Mouse (Mus musculus) thymus, adult 2 months (tissue): ENCODE measurements around the gene Cav3.

ENCODE experiments used
- CTCF ChIP-seq: fragments of 200-500 bp; IDR thresholded peaks from 2 replicates; pipeline ENCODE4 v1.5.1; 2012; ENCODE audit warnings: mild to moderate bottlenecking, control low read depth, low read length, moderate library complexity, borderline replicate concordance; ENCODE audit not compliant: control insufficient read depth, poor library complexity, insufficient read depth; ENCODE audit errors: extremely low read depth
- POLR2A ChIP-seq: fragments of 200-500 bp; IDR thresholded peaks from 2 replicates; pipeline ENCODE4 v1.6.1; 2012; ENCODE audit warnings: mild to moderate bottlenecking, low read length, control low read depth, moderate library complexity; ENCODE audit not compliant: control insufficient read depth, poor library complexity, insufficient read depth; ENCODE audit errors: extremely low read depth

DNA sequence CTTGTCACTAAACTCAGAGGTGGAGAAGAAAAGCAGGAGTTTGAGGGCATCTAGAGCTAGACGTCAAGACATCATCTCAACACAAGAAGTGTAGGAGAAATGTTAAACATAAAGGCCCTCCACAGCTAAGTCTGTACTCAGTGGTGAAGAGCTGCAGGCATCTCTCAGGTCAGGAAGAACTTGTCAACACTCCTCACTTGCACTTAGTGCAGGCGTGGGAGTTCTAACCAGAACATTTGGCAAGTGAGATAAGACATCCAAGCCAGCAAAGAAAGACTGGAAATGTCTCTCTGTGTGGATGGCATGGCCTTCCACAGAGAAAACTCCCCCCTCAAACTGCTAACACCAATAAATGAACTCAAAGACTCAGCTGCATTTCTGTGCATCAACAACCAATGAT is 48.3 kb downstream of the Cav3 start:
- TF ChIP-seq CTCF (no peak), POLR2A (no peak)
